Mouse (Mus musculus) limb, embryonic 14.5 days (tissue): ENCODE data around the gene Tmem108. TPM values are rescaled to one million over a fixed set of nuclear protein-coding genes. Genes with fewer than 3 reads are reported as not detected.
A peak's percentile ranks its signal among the peaks of the same experiment; 100 is the strongest.

Experiments
- ATAC-seq: fragments of 200-750 bp; cut with Nextera tagmentation; 2 replicates; pipeline ENCODE4 v1.8.0; 2017; ENCODE audit warnings: low read depth, moderate number of reproducible peaks, moderate TSS enrichment; ENCODE audit not compliant: low FRiP score
- DNase-seq: peaks from one replicate; pipeline ENCODE4 v3.0.0-alpha.2; 2015; ENCODE audit warnings: low spot score
- H3K27ac ChIP-seq: fragments of 300-500 bp; sonication (generic); replicated peaks from 2 replicates; pipeline ENCODE4 v1.5.1; 2014; ENCODE audit warnings: low read depth, mild to moderate bottlenecking, low read length, moderate library complexity, mixed read lengths
- H3K27me3 ChIP-seq: fragments of 300-500 bp; sonication (generic); 2 replicates; pipeline ENCODE4 v1.6.1; 2014; ENCODE audit warnings: low read length, mixed read lengths; ENCODE audit not compliant: control insufficient read depth, insufficient read depth
- H3K36me3 ChIP-seq: fragments of 300-500 bp; sonication (generic); 2 replicates; pipeline ENCODE4 v1.6.1; 2014; ENCODE audit warnings: mild to moderate bottlenecking, low read length, moderate library complexity, mixed read lengths; ENCODE audit not compliant: control insufficient read depth, insufficient read depth
- H3K4me1 ChIP-seq: fragments of 300-500 bp; sonication (generic); 2 replicates; pipeline ENCODE4 v1.6.1; 2014; ENCODE audit warnings: antibody characterized with exemption, low read length, mixed read lengths; ENCODE audit not compliant: control insufficient read depth, insufficient read depth
- H3K4me2 ChIP-seq: fragments of 300-500 bp; sonication (generic); replicated peaks from 2 replicates; pipeline ENCODE4 v1.6.1; 2014; ENCODE audit warnings: low read depth, mild to moderate bottlenecking, low read length, moderate library complexity; ENCODE audit not compliant: severe bottlenecking
- H3K4me3 ChIP-seq: fragments of 300-500 bp; sonication (generic); replicated peaks from 2 replicates; pipeline ENCODE4 v1.5.1; 2014; ENCODE audit warnings: low read length
- H3K9ac ChIP-seq: fragments of 300-500 bp; sonication (generic); 2 replicates; pipeline ENCODE4 v1.6.1; 2014; ENCODE audit warnings: mild to moderate bottlenecking, low read depth, low read length, moderate library complexity; ENCODE audit not compliant: severe bottlenecking
- H3K9me3 ChIP-seq: fragments of 300-500 bp; sonication (generic); 2 replicates; pipeline ENCODE4 v1.6.1; 2016; ENCODE audit warnings: low read length; ENCODE audit not compliant: control insufficient read depth
- POLR2A ChIP-seq: fragments of 200-500 bp; IDR thresholded peaks from 2 replicates; pipeline ENCODE4 v1.8.0; 2012; ENCODE audit warnings: inconsistent platforms, mild to moderate bottlenecking, moderate library complexity, borderline replicate concordance; ENCODE audit not compliant: insufficient read depth, insufficient read length; ENCODE audit errors: extremely low read depth
- WGBS: fragments of 180-500 bp; shearing (Covaris S2); extraction: QIAGEN DNeasy Blood & Tissue Kit; methylation state at CpG from one replicate; pipeline ENCODE4 v1.1.7; 2014; 5-methylcytosine and 5-hydroxymethylcytosine counted together
- polyA plus RNA-seq, 2 experiments: library from polyadenylated mRNA; depleted of rRNA in 1 of 2; stranded (reverse) in 1 of 2; unstranded in 1 of 2; fragments of >200 nt; fragmentation: Nextera tagmentation in 1 of 2; extraction: Ambion mirVana in 1 of 2; gene quantifications; 2 replicates each; pipeline versions ENCODE4 v1.2.1 to v1.2.3; 2012 to 2014

Tmem108 gene
- polyA plus RNA-seq, 2 experiments = 8.9 to 14.8 TPM

DNA sequence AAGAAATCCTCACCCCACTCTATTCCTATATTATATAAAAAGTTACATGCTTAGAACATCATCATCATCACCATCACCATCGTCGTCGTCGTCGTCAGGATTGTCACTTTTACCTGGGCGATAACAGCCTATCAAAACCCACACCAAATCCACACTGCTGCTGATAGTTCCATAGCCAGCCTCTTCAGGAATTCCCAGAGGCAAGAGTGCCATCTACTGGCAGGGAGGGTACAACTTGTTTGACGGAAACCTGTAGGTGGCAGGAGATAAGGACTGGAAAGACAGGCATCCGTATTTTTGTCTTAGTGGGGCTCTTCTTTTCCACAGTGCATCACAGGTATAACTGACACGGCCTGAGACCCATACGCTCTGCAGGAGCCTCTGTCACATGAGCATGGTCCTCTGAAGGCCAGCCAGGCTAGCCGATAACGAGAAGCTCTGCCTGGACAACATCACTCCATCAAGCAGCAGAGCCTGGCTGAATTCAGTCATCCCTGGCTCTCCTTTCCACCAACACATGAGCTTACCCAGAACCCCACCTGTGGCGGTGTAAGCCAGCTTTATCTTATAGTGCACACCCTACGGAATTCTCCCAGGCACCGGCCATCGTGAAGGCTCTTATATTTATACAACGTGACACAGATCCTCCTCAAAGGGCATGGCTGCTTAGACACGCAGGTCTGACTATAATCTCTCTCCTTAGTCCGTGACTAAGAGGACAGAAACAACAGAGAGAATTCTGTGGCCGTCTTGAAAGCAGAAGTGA lies 2.5 kb downstream of the Tmem108 start:
- DNase-seq = peak; percentile 84
- no peak; the same call in 1 of the 2 replicates for ATAC-seq
- Histone ChIP-seq H3K9ac (no peak overlapping the region), H3K4me2 (no peak overlapping the region), H3K27me3 (peaks cover 21% of the 10 kb centered on the region), H3K9me3 (no peaks in the 10 kb centered on the region), H3K36me3 (no peaks in the 10 kb centered on the region), H3K27ac (no peak overlapping the region), H3K4me3 (no peak overlapping the region), H3K4me1 (no peaks in the 10 kb centered on the region)
- peak; percentile 30; the same call in 1 of the 2 replicates for TF ChIP-seq POLR2A
- WGBS = 20% methylated on average over 20 of the region's 20 CpGs

DNA sequence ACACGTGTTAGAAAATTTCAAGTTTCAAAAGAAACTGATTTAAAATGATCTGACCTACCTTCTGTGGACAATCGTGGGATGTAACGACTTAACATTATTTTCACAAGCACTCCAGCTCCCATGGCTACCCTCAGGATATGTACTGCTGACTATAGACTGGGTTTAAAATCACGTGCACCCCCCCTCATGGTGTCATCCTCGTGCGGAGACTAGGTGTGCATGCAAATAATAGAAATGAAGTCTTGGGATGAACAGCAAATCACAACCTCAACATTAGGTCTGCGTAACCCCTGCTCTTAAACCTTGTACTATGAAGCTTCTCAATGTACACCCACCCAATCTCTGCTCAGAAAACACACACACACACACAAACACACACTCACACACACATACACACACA lies 3.4 kb downstream of the Tmem108 start:
- Histone ChIP-seq H3K4me1 (no peaks in the 10 kb centered on the region), H3K36me3 (no peaks in the 10 kb centered on the region), H3K27ac (no peak overlapping the region), H3K9me3 (no peaks in the 10 kb centered on the region), H3K4me3 (no peak overlapping the region), H3K9ac (no peak overlapping the region), H3K4me2 (no peak overlapping the region), H3K27me3 (peaks cover 21% of the 10 kb centered on the region)
- 83% methylated on average over 7 of the region's 7 CpGs for WGBS
- ATAC-seq = no peak
- TF ChIP-seq POLR2A = no peak
- no peak for DNase-seq

DNA sequence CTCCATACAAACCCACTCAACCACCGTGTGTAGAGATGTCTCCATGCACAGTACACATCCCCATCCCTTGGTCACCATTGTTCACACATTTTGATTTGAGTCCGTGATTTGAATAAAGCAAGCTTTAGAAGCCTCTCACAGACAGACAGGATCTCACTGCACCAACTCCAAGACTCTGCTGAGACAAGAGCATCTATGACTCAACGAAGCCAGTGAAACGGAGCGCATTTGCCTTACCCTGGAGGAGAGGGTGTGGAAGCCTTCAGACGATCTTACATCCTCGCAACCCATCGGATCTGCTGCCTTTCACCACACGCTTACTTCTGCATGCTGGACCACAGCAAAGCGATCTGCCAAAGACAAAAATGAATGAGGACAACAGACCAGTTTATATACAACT lies 9.0 kb downstream of the Tmem108 start:
- no peaks in the 10 kb centered on the region for H3K4me1 ChIP-seq
- TF ChIP-seq POLR2A = no peak
- no peaks in the 10 kb centered on the region for H3K27me3 ChIP-seq
- H3K27ac ChIP-seq = no peak overlapping the region
- no peak overlapping the region for H3K9ac ChIP-seq
- H3K36me3 ChIP-seq = no peaks in the 10 kb centered on the region
- H3K9me3 ChIP-seq = no peaks in the 10 kb centered on the region
- no peak overlapping the region for H3K4me2 ChIP-seq
- 91% methylated on average over 10 of the region's 10 CpGs for WGBS
- no peak for DNase-seq
- ATAC-seq = no peak
- H3K4me3 ChIP-seq = no peak overlapping the region

DNA sequence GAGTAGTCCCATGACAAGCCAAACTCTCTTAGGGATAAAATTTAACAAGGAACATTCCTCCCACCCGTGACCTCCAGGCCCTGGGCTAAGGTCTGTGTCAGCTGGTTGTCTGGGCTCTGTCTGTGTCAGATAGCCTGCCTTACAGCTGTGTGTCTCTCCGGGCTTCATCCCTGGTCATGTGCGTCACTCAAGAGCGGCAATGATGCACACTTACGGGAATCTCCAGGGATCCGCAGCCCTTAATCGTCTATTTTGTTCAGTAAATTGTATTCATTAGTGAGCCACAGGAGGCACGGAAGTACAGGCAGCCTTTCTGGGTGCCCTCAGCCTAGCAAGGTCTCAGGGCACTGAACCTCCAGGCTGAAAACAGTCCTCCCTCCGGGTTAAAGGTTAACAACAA lies 10.1 kb downstream of the Tmem108 start:
- WGBS = 51% methylated on average over 9 of the region's 9 CpGs
- ATAC-seq = no peak
- Histone ChIP-seq H3K27ac (no peak overlapping the region), H3K36me3 (no peaks in the 10 kb centered on the region), H3K4me3 (no peak overlapping the region), H3K4me1 (no peaks in the 10 kb centered on the region), H3K4me2 (no peak overlapping the region), H3K9ac (no peak overlapping the region), H3K9me3 (no peaks in the 10 kb centered on the region), H3K27me3 (no peaks in the 10 kb centered on the region)
- no peak for TF ChIP-seq POLR2A
- no peak for DNase-seq

DNA sequence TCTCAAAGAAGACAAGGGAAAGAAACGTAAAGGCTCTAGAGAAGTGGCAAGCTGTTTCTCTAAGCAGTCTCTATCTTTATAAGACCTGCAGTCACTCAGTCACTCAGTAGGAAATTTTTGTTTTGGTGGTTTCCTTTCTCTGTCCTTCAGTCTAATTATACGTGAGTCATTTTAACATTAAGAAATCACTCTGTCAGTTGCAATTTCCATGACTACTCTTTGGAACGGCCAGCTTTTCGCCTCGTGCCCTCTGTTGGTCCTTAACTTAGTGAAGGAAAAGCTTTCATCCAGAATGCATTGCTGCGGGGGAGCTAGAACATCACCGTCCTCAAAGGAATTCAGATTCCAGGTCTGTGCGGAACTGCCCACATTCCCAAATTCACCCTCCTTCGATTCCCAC lies 11.1 kb downstream of the Tmem108 start:
- Histone ChIP-seq H3K27ac (no peak overlapping the region), H3K4me1 (no peaks in the 10 kb centered on the region), H3K9ac (no peak overlapping the region), H3K27me3 (no peaks in the 10 kb centered on the region), H3K36me3 (no peaks in the 10 kb centered on the region), H3K4me3 (no peak overlapping the region), H3K9me3 (no peaks in the 10 kb centered on the region), H3K4me2 (no peak overlapping the region)
- no peak for TF ChIP-seq POLR2A
- ATAC-seq = no peak
- no peak for DNase-seq
- WGBS = 87% methylated on average over 9 of the region's 9 CpGs
